Mouse (Mus musculus) megakaryocyte progenitor cell, adult 5-6 weeks (primary cell): Measurements from ENCODE around the gene Ntmt1. TPM values are rescaled to one million over a fixed set of nuclear protein-coding genes. Genes with fewer than 3 reads are reported as not detected.

Experiments used
- ATAC-seq: replicated peaks from 2 replicates; pipeline ENCODE4 v1.8.0; 2016; ENCODE audit warnings: mild to moderate bottlenecking, moderate TSS enrichment, inconsistent platforms; ENCODE audit not compliant: poor library complexity
- total RNA-seq, 2 experiments: library from RNA; stranded (forward) in 1 of 2; stranded (reverse) in 1 of 2; fragments of 157-497, 149-512 nt in 1 of 2; fragments of 200-1000 nt in 1 of 2; gene quantifications; 2 replicates each; pipeline versions ENCODE4 v1.2.3 to v1.2.4; 2015 to 2017

The Ntmt1 gene
- total RNA-seq, 2 experiments from 2014 or later: 19.9 to 20.2 TPM

GRCm38 (mm10) chr2:30819873-30820272 is 12.2 kb downstream of the Ntmt1 start:
- no peak for ATAC-seq

- no peak for ATAC-seq
These were observed 13.4 kb downstream of the Ntmt1 start for GRCm38 (mm10) chr2:30821073-30821472.

- no peak for ATAC-seq
These were observed 14.8 kb downstream of the Ntmt1 start for GRCm38 (mm10) chr2:30822460-30822859.

- no peak for ATAC-seq
These were observed 15.9 kb downstream of the Ntmt1 start for GRCm38 (mm10) chr2:30823385-30824153.

GRCm38 (mm10) chr2:30826825-30827748 is 19.5 kb downstream of the Ntmt1 start:
- ATAC-seq: peak; percentile 59

- ATAC-seq: peak; percentile 87
These were observed 20.3 kb downstream of the Ntmt1 start for GRCm38 (mm10) chr2:30827749-30828475.

- ATAC-seq: peak; percentile 46
These were observed 21.7 kb downstream of the Ntmt1 start for GRCm38 (mm10) chr2:30829315-30829714.

- no peak for ATAC-seq
These were observed 22.7 kb downstream of the Ntmt1 start, which contains the start of gene Asb6 for GRCm38 (mm10) chr2:30830283-30830795. TSS of gene Asb6 (minus strand) at chr2:30830333.

GRCm38 (mm10) chr2:30833644-30834043 is 26.0 kb downstream of the Ntmt1 start:
- no peak for ATAC-seq

- ATAC-seq: no peak
These were observed 26.9 kb downstream of the Ntmt1 start, which contains the start of gene Prrx2 for GRCm38 (mm10) chr2:30834373-30835022. TSS of gene Prrx2 (plus strand) at chr2:30834972.

GRCm38 (mm10) chr2:30836238-30836990 is 28.8 kb downstream of the Ntmt1 start:
- no peak for ATAC-seq

GRCm38 (mm10) chr2:30842615-30843014 is 35.0 kb downstream of the Ntmt1 start:
- ATAC-seq: no peak

GRCm38 (mm10) chr2:30845152-30846070 is 37.8 kb downstream of the Ntmt1 start:
- ATAC-seq: no peak

- no peak for ATAC-seq
These were observed 38.6 kb downstream of the Ntmt1 start for GRCm38 (mm10) chr2:30846236-30846635.

GRCm38 (mm10) chr2:30846723-30847122 is 39.1 kb downstream of the Ntmt1 start:
- ATAC-seq: no peak

- no peak for ATAC-seq
These were observed 40.6 kb downstream of the Ntmt1 start for GRCm38 (mm10) chr2:30848184-30848583.

- ATAC-seq: no peak
These were observed 43.0 kb downstream of the Ntmt1 start for GRCm38 (mm10) chr2:30850581-30850980.

GRCm38 (mm10) chr2:30852771-30853313 is 45.2 kb downstream of the Ntmt1 start:
- ATAC-seq: no peak
